Mouse (Mus musculus) layer of hippocampus, postnatal 10 days (tissue): ENCODE data around the gene Uimc1. TPM values are rescaled to one million over a fixed set of nuclear protein-coding genes. Genes with fewer than 3 reads are reported as not detected.
"Not testable (repeated sequence)": the region's sequence is repeated elsewhere in the genome, so short reads cannot be mapped to it uniquely, and the experiment has no call there.

Source experiments
- DNase-seq, 2 experiments: peaks; one replicate each; pipeline ENCODE4 v3.0.0; 2021; ENCODE audit warnings: low spot score in 2 of 2
- long read RNA-seq: library from polyadenylated mRNA; stranded (forward); transcript quantifications from one replicate; pipeline ENCODE4 v2.0.0, GENCODE M21; 2023
- total RNA-seq, 2 experiments: library from RNA; stranded (reverse); gene quantifications; 2 replicates each; pipeline ENCODE4 v1.2.3; 2021

Uimc1 gene
- total RNA-seq = 10 to 100 TPM; 19.1 to 20.4 TPM
- long read RNA-seq, partial matches to known transcripts = 1 of 9 reads
- long read RNA-seq, other reads (novel, unspliced or antisense) = 6 of 9 reads

DNA sequence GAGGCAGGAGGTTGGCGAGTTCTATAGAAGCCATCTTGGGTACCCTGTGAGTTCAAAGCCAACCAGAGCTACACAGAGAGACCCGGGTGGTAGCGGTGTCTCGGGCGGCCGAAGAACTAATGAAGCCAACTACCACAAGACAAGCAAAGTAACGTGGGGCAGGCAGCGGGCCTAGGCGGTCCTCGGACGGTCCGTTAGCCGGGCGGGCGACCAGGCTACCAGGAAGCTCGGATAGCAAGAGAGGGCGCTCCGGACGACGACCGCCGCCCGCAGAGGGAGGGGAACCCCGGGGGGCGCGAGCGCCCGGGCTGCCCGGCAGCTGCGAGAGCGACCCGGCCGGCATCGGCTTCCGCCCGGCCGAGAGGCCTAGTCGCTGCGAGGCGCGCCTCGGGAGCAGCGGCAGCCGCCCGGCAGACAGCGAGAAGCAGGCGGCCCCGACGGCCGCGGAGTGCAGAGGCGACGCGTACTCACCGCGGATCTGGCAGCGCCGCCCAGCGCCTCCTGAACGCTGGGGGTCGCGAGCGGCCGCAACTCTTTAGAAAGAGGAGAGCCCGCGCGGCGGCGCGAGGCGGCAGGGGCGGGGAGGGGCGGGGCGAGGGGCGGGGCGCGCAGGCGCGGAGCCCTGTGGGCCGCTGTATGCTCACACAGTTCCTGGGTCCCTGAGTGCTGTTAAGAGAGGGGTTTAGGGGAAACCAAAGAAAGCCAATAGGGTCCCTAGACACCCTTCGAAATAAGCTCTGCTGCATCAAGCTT is at the start of gene Uimc1:
TSS of gene Uimc1 (minus strand) at position 575 of the 753 bp plus-strand sequence.
- peak; percentile 76 to 86 for DNase-seq

DNA sequence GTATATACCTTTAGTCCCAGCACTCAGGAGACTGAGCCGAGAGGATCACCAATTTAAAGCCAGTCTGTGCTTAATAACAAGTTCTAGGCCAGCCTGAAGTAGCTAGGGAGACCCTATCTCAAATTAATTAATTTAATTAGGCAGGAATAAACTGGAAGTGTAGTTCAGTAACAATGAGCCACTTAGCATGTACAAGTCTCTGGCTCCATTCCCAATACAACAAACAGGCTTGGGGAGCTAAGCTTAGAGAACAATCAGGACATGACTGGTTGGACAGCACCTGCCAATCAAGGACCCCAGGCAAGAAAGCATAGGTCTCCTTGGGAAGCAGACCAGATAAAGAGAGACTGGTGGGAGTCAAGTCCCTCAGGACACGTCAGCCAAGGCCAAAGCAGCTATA is 40.2 kb upstream of the Uimc1 start:
- DNase-seq = no peak

DNA sequence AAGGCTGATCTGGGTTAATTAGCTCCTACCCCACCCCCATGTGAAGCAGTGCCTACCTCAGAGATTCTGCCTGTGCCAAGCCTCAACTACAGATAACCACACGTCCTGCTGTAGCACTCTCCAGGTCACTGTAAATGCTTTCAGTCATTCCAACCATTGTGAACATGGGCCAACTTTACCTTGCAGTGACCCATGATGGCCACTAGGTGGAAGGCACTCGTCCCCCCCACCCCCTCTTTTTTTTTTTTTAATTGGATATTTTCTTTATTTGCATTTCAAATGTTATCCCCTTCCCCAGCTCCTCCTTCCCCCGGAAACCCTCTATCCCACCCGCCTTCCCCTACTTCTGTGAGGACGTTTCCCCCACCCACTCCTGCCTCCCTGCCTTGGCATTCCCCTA is 35.3 kb upstream of the Uimc1 start:
- no peak for DNase-seq

DNA sequence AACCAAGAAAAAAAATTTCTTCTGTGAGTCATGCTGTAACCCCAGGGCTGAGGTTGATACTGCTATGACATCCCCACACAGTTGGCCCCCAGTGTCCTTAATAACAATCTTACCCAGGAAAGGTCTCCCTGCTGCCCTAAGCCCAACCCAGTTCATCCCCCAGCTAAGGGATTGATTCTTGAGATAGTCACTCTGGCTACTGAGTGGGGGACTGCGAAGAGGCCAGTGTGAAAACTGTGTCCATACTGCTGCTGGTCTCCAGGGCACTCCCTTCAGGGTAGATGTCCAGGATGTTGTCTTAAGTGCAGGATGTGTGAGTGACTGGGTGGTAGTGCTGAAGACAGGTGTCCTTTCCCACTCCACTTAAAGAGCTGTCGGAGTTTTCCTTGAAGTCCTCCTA is 33.3 kb upstream of the Uimc1 start, which contains the start of gene Gm17617:
TSS of gene Gm17617 (minus strand) at position 101 of the 400 bp plus-strand sequence.
- no peak for DNase-seq

DNA sequence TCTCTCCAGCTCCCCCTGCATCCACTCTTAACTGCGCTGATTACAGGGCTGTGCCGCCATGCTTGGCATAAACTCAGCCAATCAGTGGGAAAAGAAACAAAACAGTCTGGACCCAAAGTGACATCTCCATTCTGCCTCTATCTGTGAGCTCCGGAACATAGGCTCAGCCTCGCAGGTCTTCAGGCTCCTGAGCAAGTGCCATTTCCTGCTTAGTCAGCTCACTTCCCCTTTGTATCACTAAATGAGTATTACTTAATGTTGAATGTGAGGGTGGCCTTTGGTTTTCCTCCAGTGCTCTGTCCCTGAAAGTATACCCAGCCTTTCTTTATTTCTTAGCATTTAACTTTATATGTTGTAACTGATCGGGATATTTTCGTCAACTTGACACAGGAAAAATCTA is 24.8 kb upstream of the Uimc1 start:
- DNase-seq = no peak

DNA sequence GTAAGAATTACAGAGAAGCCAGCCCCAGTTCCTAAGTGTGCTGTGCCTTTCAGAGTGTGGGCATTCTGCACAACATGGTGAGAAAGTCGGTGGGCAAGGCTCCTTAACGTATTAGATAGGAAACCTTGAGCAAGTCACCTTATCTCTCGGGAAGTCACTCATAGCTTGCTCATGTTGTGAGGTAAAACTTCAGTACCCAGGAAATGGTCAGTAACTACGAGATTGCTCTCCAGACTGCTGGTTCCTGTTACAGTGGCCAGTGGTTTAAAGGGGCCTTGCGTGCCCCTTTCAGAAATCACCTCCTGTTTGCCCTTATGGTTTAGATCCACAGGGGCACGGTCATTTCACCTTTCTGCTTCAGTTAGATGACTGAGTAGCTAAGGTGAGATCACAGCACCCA is 14.3 kb upstream of the Uimc1 start:
- no peak for DNase-seq

DNA sequence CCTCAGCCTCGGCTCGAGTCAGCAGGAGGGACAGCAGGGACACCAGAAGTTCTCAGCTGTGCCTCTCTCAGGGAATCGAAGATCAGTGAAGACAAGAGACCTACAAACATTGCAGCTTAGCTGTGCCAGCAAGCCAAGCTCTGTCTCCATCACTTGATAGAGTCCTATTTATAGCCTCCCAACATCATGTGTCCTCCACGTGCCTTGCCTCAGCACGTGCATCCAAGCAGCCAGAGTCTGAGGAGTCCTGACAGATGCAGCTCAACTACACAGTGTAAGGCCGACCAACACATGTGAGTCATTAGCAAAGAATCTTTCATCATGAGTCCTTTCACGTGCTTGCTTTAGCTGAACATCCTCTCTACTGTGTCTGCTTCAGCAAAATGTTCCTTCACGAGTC is 7.6 kb upstream of the Uimc1 start:
- no peak for DNase-seq

DNA sequence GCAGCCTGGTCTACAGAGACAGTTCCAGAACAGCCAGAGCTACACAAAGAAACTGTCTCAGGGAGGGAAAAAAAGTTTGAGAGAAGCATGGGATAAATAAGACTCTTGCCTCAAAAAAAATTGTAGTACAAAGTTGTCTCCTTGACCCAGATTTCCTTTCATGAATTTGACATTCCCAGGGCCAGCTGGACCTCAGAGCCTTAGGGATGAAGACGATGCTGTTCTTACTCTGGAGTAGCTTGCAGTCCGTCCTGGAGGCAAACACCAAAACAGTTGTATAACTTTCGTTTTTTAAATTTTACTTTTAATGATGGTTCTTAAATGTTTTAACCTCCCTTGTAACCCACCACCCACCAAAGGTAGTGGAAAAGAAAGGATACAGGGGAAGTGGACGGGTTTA is 7.0 kb upstream of the Uimc1 start:
- no peak for DNase-seq

DNA sequence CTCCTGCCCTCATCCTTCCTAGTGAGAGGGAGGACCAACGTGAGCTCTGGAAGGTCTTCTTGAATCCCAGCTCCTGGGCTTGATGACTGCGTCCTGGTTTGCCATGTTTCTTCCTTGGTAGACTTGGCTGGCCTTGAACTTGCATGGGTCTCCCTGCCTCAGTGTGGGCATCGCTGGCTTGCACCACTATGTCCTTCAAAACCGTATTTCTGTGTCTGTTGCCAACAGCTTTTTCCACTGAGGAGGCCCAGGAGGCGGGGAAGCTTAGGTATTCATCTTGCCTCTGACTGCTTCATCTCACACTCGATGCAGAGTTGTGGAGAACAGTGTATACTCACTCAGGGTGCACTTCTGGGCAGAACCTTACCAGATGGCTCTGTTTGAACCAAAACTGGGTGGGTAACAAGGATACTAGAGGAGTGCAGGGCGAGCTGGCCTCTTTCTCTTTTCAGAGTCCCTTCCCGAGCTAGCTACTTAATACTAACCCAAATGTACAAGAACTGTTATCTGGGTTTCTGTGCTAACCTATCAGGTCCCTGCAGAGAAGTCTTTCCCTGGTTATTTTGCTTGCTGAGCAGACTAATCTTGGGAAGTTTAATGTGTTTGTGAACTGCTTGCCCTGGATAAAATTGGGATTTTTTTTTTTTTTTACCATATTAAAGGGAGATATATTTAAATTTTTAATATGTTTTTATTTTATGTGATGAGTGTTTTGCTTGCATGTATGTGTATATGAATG is 6.0 kb upstream of the Uimc1 start:
- peak; percentile 13 to 23 for DNase-seq

DNA sequence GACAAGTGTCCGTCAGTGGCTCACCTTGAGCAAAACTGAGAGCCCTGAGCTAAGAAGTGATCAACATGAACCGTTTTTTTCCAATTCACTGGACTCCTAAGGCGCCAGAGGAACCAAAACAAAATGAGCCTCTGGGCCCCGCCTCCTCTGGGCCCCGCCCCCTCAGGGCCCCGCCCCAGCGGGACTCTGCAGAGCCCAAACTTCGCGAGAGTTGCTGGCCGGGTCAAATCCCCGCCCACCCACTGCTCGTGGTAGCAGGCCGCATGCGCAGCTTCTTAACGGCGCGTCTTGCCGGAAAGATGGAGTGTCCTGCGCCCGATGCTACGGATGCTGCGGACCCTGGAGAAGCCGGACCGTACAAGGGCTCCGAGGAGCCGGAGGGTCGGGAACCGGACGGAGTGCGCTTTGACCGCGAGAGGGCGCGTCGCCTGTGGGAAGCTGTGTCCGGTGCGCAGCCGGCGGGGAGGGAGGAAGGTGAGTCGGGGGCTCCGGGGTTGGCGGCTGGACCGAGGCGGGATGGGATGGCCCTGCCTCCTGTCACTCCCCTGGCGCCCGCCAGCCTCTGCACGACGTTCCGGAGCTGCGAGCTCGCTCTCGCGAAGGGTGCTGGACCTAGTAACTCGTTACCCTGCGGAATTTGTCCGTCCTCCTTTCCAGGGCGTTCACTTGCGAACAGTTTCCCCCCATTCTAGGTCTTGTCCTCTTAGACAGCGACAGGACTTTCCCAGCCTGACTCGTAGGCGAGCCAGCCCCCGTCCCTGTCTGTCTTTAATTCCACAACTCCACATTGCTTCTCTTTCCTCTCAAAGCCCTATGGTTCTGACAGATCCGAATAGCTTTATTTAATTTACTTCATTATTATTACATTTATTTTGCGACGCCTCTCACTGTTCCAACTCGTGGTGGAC is 5.2 kb upstream of the Uimc1 start, which contains the start of gene Zfp346:
TSS of gene Zfp346 (plus strand) at position 267 of the 908 bp plus-strand sequence.
- DNase-seq = peak; percentile 93 to 97

DNA sequence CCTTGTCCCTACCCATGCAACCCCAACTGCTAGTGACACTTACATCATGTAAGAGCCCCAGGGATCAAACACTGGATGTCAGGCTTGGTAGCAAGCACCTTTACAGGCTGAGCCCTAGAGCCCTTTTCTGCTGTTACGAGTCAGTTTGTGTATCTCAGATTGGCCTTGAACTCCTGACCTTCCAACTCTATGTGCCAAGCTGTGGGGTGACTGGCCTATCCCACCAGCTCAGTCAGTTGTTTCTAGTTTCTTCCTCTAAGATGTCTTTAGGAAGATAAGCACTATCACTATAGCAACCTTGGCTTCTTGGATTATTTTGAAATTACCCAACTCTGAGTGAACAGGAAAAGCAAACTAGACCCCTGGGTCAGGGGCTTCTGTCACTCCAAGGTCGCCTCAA is 3.3 kb upstream of the Uimc1 start:
- DNase-seq = no peak

DNA sequence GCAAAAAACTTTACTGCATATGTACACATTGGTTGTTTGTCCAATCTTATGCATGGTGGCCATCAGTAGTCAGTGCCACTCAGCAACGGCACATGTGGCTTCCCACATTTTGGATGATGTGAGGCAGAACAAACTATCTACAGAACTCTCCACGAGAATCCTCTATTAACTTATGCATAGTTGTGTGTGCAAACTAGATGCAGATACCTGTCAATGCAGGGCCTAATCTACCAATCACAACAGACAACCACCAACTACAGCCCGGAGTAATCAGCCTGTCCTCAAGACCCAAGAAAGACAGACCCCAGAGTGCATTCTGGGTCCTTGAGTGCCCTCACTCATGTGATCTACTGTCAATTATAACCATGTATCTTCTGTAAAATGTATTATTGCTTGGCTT is 2.3 kb upstream of the Uimc1 start:
- DNase-seq = no peak

DNA sequence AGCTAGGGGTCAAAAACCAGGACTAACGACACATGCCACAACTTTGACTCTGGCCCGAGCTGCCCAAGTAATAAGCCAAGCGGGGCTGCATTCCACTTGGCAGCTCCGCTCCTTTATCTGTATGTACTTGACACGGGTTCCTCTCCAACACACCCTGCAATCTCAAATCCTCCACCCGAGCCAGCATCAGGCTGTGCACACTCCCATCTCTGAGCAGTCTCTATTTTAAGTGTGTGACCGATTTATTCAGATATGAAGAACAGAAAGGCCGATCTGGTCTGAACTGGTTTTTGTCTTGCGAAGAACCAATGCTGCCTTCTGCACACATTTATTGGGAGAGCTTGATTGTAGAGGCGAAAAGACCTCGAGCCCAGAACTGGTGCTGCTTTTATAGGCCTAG is 1.5 kb upstream of the Uimc1 start:
- DNase-seq = no peak

DNA sequence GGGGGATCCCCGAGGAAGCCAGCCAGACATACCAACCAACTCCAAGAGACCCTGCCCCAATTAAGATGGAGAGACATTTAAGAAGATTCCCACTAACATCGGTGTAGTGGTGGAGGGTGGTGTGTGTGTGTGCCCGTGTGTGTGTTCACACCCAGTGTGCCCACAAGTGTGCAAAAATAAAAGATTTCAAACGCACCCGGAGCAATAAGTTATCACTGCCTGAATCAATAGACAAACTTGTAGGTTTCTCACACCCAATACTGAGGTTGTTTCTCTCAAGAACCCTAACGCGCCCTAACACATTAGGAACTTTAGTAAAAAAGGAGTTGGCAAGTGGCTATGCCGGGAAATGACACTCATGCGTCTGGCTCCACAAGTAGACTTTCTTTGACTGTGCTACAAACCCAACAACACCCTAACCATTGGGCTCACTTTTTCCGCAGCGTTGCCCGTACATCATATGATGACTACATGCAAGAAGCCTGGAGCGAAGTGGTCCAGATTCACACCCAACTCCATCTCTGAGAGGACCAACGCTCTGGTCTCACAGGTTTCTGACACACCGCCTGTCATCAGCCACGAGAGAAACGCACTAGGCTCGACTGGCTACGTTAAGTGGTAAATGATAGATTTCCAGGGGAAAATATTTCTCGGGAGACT is 904 bp downstream of the Uimc1 start:
- DNase-seq = no peak

DNA sequence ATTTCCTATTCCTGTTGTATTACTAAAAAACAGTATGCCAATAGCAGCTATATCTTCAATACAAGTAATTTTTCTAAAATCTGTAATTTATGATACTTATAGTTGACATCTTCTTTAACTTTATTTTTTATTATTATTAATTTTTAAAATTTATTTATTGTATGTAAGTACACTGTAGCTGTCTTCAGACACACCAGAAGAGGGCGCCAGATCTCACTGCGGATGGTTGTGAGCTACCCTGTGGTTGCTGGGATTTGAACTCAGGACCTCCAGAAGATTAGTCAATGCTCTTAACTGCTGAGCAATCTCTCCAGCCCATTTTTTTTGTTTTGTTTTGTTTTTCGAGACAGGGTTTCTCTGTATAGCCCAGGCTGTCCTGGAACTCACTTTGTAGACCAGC is 2.3 kb downstream of the Uimc1 start:
- not testable (repeated sequence) for DNase-seq

DNA sequence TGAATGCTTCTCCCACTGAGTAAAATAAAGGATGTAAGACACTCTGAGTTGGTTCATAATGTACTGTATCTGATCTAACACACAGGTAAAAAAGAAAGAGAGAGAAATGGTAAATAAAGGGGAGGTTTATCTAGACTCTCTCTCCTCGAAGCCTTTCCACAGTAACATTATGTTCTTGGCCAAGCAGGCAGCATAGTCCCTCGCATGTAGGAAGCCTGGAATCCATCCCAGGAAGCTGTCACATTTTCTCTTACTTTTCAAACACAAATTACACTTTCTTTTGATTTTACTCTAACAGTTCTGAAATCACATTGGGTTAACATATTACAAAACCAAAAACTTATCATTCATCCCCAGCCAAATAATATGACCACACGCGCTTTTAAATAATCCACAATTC is 7.5 kb downstream of the Uimc1 start:
- DNase-seq = no peak

DNA sequence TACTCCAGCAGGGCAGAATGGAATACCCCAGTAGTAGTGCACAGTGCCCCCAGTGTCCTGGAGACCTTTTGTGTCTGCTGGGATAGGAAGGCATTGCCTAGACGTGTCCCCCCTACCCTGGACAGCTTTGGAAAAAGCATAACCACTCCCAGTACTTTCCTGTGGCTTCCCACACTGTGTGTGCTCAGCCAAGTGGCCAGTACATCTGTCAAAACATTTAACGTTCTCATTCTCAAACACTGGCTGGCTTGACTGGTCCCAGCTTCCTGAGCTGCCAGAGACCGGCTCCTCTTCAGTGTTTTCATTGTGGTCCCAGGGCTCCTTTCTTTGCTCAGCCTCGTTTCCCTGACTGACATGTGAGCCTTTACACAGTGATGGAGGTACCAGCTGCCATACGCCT is 24.5 kb downstream of the Uimc1 start:
- no peak for DNase-seq

DNA sequence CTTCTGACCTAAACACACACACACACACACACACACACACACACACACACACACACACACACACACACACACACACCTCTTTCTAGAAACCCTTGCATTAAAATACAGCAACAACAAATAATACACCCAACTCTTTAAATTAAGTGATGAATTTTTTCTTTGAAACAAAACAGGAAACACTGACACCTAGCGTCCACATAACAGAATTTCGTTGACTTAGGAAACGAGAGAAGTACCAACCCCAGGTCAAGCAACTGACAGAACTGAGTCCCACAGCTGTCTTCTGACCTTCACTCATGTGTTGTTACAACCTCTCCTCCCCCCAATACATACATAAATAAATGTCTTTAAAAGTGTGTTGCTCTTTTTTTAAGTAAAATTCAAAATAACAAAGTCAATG is 28.8 kb downstream of the Uimc1 start:
- peak in 1 of 2 experiments; percentile 7 for DNase-seq

DNA sequence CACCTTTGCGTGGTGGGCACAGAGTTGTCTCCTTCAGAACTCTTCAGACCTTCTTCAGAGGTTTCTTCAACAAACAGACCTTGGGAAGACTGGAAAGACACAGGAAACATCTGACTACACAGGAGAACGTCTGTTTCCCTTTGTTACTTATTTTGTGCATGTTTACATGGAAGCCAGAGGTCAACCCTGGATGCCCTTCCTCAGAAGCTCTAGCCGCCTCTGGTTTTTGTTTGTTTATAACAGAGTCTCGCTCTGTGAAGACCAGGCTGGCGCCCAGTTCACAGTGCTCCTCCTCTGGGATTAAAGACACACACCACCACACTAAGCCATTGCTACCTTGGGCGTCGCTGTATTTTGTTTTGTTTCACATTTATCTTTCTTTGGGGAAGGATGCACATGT is 30.4 kb downstream of the Uimc1 start:
- DNase-seq = no peak

DNA sequence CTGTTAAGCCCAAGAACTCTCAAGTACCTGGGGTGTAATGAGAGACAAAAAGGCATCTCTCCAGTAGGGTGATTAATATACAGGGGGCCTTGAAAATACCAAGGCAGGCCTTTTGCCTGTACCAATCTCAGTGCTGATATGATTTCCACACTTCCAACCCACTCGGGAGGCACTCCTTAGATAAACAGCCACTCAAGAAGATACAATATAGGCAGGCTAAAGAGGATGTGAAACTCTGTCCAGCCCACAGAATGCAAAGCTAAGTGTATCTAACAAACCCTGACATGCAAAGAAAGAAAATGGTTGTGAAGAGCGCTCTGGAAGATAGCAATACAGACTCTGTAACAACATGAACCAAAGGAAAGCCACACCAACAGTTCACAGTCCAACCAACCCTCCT is 36.8 kb downstream of the Uimc1 start:
- DNase-seq = no peak

DNA sequence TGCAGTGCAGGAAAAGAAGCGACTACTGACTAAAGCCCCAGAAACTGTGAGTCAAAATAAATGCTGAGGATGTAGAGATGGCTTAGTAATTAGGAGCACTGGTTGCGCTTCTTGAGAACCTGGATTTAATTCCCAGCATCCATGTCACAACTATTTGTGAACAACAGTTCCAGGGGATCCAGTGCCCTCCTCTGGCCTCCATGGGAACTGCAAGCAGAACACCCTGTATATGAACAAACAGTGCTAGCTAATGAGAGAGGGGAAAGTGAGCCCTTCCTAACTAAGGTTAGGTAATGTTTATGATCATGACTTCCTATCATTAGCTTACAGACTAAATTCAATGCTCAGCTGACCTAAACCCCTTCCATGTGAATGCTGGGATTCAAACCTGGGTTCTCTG is 42.1 kb downstream of the Uimc1 start:
- no peak for DNase-seq
